Mouse (Mus musculus): ENCODE measurements around the gene Babam2.

Babam2 gene

GRCm38 (mm10) chr5:32043153-32043552 is 345.7 kb downstream of the Babam2 start:
- no peak for DNase-seq (ENCODE audit: low spot score in 2 of 2)

- no peak for DNase-seq (ENCODE audit: low spot score in 2 of 2)
Measured at GRCm38 (mm10) chr5:32043996-32044395, 346.5 kb downstream of the Babam2 start.

- DNase-seq (ENCODE audit: low spot score in 2 of 2) = no peak
Measured at GRCm38 (mm10) chr5:32051899-32052298, 354.4 kb downstream of the Babam2 start.

GRCm38 (mm10) chr5:32052467-32052866 is 355.0 kb downstream of the Babam2 start:
- no peak for DNase-seq (ENCODE audit: low spot score in 2 of 2)

- DNase-seq (ENCODE audit: low spot score in 2 of 2) = no peak
Measured at GRCm38 (mm10) chr5:32053476-32053875, 356.0 kb downstream of the Babam2 start.

- no peak for DNase-seq (ENCODE audit: low spot score in 2 of 2)
Measured at GRCm38 (mm10) chr5:32055676-32056075, 358.2 kb downstream of the Babam2 start.

GRCm38 (mm10) chr5:32056126-32056525 is 358.6 kb downstream of the Babam2 start:
- no peak for DNase-seq (ENCODE audit: low spot score in 2 of 2)

- DNase-seq (ENCODE audit: low spot score in 2 of 2) = no peak
Measured at GRCm38 (mm10) chr5:32058481-32059253, 361.2 kb downstream of the Babam2 start.

- DNase-seq (ENCODE audit: low spot score in 2 of 2) = no peak
Measured at GRCm38 (mm10) chr5:32059254-32059796, 361.8 kb downstream of the Babam2 start.

- no peak for DNase-seq (ENCODE audit: low spot score in 2 of 2)
Measured at GRCm38 (mm10) chr5:32060485-32060884, 363.0 kb downstream of the Babam2 start.

GRCm38 (mm10) chr5:32061854-32062253 is 364.4 kb downstream of the Babam2 start:
- DNase-seq (ENCODE audit: low spot score in 2 of 2) = no peak

GRCm38 (mm10) chr5:32064341-32065105 is 367.0 kb downstream of the Babam2 start:
- DNase-seq (ENCODE audit: low spot score in 2 of 2) = no peak

- DNase-seq (ENCODE audit: low spot score in 2 of 2) = no peak
Measured at GRCm38 (mm10) chr5:32066015-32066734, 368.7 kb downstream of the Babam2 start.

GRCm38 (mm10) chr5:32066839-32067238 is 369.4 kb downstream of the Babam2 start:
- DNase-seq (ENCODE audit: low spot score in 2 of 2) = no peak

- no peak for DNase-seq (ENCODE audit: low spot score in 2 of 2)
Measured at GRCm38 (mm10) chr5:32068616-32069015, 371.1 kb downstream of the Babam2 start.

GRCm38 (mm10) chr5:32069096-32069495 is 371.6 kb downstream of the Babam2 start:
- DNase-seq (ENCODE audit: low spot score in 2 of 2) = no peak

GRCm38 (mm10) chr5:32069566-32070169 is 372.2 kb downstream of the Babam2 start:
- no peak for DNase-seq (ENCODE audit: low spot score in 2 of 2)

- no peak for DNase-seq (ENCODE audit: low spot score in 2 of 2)
Measured at GRCm38 (mm10) chr5:32070781-32071180, 373.3 kb downstream of the Babam2 start.

- DNase-seq (ENCODE audit: low spot score in 2 of 2) = no peak
Measured at GRCm38 (mm10) chr5:32071314-32071713, 373.8 kb downstream of the Babam2 start.

- no peak for DNase-seq (ENCODE audit: low spot score in 2 of 2)
Measured at GRCm38 (mm10) chr5:32071824-32072223, 374.3 kb downstream of the Babam2 start.

GRCm38 (mm10) chr5:32072877-32073276 is 375.4 kb downstream of the Babam2 start:
- DNase-seq (ENCODE audit: low spot score in 2 of 2) = no peak

- DNase-seq (ENCODE audit: low spot score in 2 of 2) = no peak
Measured at GRCm38 (mm10) chr5:32074053-32074452, 376.6 kb downstream of the Babam2 start.

Data from frontal cortex, postnatal 10 days (tissue).